Mouse (Mus musculus) layer of hippocampus, adult 18-20 months (tissue): ENCODE measurements around the gene Slc22a14. TPM values are rescaled to one million over a fixed set of nuclear protein-coding genes. Genes with fewer than 3 reads are reported as not detected.
"Not testable (repeated sequence)": the region's sequence is repeated elsewhere in the genome, so short reads cannot be mapped to it uniquely, and the experiment has no call there.

ENCODE experiments used
- DNase-seq, 2 experiments: peaks; one replicate each; pipeline ENCODE4 v3.0.0; 2022; ENCODE audit warnings: low spot score in 2 of 2
- total RNA-seq, 2 experiments: library from RNA; stranded (reverse); gene quantifications; 2 replicates each; pipeline ENCODE4 v1.2.3; 2021

Slc22a14 gene
- total RNA-seq, 2 experiments from 2014 or later = not detected

DNA sequence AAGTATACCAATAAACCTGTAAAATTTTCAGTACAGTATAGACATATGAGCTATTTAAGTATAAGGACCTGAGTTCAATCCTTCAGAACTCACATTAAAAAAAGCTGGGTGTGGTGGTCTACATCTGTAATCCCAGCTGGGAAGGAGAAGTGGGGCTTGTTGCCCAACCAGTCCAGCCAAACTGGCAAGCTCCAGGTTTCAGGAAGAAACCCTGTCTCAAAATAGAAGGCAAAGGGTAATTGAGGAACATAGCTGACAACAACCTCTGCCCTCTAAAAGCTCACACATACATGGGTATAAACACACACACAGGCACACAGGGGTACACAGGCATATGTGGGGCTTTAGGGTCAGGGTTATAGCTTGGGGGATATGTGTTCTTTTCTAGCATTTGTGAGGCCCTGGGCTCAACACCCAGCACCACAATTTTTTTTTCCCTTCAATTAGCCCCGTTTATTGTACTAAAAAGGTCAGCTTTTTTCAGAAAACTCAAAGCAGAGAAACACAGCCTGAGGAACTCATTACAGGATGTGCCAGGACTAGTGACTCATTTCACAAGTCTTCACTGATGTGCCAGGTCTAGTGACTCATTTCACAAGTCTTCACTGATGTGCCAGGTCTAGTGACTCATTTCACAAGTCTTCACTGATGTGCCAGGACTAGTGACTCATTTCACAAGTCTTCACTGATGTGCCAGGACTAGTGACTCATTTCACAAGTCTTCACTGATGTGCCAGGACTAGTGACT, 99.8 kb downstream of the Slc22a14 start:
- not testable (repeated sequence) for DNase-seq

GRCm38 (mm10) chr9:119263067-119263466, 102.3 kb downstream of the Slc22a14 start:
- DNase-seq = no peak

- no peak for DNase-seq
These were observed 104.5 kb downstream of the Slc22a14 start for GRCm38 (mm10) chr9:119260825-119261224.

DNA sequence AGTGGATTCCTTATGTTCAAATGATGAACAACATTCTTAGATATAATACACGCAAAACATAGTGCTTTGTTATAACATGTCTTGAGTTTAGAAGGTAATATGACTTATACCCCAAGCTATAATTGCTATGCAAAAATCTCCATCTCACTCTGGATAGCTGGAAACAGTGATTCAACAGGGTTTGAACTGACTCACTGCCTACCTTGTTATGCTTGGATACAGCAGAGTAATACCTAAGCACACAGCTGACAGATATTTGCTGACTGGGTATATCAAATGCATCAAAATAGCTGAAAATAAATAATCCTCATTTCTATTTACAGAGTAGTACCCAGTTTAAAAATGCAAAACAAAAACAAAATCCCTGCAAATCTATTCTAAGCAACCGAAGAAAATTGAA, 106.6 kb downstream of the Slc22a14 start:
- DNase-seq = no peak

- no peak for DNase-seq
These were observed 107.2 kb downstream of the Slc22a14 start for GRCm38 (mm10) chr9:119258128-119258527.

GRCm38 (mm10) chr9:119256161-119256560, 109.2 kb downstream of the Slc22a14 start:
- no peak for DNase-seq

- no peak for DNase-seq
These were observed 110.3 kb downstream of the Slc22a14 start for GRCm38 (mm10) chr9:119255096-119255495.

DNA sequence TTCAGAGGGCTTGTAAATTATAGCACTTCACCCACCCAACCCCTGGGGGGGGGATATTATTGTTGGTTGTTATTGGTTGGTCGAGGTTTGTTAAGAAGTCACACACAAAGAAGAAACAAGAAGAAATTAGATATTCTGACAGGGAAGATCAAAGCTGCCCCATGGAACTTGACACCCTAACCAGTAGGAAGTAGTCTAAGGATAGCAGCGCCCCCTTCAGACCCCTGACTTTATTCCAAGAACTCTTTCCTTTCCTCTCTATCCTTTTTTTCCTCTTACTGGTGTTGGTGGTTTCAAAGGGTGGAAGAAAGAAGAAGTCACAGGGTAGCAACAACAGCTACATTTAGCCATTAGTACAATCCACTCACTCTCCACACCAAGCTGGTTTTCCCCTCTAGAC, 111.2 kb downstream of the Slc22a14 start:
- no peak for DNase-seq

DNA sequence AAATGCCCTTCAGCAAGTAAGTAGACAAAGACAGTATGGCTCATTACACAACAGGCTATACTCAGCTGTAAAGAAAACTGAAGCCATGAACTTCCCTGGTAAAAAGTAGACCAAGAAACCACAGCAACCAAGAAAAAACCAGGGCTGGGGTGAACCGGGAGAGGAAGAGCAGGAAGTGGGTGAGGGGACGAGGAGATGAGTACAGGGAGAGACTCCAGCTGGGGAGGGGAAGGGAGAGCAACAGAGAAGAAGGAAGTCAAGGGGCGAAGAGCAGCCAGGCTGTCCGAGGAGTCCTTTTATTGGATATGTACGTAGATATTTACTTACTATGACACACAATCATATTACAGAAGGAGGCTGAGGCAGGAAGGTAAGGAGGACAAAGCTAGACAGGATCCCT, 117.4 kb downstream of the Slc22a14 start:
- DNase-seq = no peak

GRCm38 (mm10) chr9:119246826-119247225, 118.5 kb downstream of the Slc22a14 start:
- no peak for DNase-seq

DNA sequence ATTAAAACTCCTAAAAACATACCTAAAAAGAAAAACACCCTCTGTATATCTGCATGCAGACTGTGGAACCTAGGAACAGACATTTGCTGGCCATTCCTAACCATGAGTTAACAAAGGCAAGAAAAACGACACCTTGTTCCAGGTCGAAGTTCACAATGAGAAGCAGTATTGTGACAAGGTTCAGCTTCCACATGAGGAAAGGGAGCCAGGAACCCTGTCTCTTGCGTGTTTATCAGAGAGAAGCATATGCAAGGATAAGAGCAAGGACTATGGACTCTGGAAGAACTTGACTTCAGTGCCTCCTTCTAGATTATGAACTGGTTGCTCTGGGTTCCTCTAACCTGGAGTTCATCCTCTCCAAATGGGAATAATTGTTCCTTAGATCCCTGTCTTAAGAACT, 121.4 kb downstream of the Slc22a14 start:
- DNase-seq = no peak

DNA sequence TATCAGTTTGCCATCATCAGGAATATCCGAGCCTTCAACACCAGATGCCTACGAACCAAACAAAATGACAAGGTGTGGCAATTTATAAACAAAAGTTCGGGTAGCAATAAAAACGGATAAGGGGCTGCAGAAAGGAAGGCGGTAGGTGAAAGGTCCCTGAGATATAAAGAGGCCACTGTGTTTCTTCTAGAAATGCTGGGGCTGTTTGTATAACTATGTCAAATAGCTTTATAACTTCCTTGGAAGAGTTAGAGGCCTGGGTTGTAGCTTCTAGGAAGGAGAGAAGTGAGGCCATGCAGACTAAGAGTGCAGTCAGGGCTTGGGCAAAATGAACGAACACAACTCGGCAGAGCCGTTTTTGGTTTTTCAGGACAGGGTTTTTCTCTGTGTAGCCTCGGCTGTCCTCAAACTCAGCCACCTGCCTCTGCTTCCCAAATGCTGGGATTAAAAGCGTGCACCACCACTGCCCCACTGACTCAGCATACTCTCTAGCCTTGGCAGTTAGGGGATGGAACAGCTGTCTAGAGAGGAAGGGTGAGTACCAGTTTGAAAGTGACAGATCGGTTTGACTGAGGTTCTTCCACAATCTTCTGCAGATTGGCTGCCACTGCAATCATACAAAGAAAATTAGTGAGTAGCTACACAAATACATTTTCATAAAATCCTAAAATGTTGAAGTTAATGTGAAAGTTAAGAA, 124.0 kb downstream of the Slc22a14 start:
- DNase-seq = no peak

DNA sequence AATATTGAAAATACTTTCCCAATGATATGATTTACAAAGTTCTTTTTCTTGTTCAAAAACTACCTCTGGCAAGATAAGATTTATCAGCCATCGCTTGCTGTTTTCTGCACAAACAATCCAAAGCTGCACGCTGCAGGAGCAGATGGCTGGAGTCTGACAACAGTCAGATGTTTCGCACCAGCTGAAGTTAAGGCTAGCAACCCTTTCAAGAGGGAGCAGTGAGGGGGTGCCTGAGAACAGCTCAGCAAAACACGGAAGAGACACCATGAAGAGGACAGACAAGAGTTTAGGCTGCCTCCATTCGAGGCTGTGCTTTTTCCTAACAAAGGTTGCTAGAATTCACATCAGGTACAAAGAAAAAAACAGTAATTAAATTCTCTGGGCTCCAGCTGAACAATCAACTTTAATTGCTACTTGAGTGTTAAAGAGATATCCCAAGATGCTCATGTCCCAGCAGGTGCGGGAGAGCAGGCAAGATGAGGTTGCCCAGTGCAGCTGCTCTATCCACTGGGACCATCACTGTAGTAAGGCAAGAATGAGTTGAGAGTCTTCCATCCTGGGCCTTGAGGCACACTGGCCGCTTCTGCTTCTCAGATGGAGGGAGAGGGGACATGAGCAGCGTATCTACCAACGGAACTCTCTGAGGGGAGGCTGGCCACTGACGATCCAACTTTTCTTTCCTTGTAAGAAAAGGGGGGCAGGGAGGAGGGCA, 124.9 kb downstream of the Slc22a14 start:
- peak; percentile 28 to 57 for DNase-seq

DNA sequence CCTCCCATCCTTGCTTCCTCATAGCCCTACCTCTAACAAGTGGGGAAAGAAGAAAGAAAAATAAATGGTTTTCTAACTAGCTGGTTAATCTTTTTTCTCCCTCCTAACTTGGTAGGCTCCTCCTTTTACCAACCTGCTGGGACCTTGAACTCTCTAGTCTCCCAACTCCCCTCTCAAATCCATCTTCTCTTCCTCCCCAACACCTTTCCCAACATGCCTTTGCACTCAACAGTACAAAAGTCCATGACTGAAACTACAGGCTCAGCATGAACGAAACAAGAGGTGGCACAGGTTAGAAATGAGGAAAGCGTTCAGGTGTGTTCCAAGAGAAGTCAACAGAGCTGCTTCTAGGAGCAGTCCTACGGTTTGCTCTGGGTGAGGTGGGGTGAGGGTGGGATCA, 126.1 kb downstream of the Slc22a14 start:
- no peak for DNase-seq

DNA sequence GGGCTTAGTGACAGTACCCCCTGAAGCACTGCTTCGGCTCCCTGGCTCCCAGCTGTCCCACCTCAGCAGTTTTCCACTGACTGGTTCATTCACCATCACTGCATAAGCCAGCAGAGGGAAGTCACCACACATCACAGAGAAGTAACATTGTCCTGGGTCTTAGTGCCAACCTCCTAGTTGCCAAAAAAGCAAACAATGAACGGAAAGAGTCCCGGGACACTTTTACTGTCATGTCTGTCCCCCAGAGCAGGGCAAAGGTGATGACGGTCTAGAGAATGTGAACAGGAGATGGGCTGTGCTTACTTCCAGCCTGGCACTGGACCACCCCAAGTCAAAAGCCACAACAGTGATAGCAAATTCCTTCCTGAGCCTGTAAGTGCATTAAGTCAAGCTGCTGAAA, 126.6 kb downstream of the Slc22a14 start:
- DNase-seq = no peak

GRCm38 (mm10) chr9:119231552-119231951, 133.8 kb downstream of the Slc22a14 start:
- no peak for DNase-seq

GRCm38 (mm10) chr9:119230829-119231228, 134.5 kb downstream of the Slc22a14 start:
- no peak for DNase-seq

DNA sequence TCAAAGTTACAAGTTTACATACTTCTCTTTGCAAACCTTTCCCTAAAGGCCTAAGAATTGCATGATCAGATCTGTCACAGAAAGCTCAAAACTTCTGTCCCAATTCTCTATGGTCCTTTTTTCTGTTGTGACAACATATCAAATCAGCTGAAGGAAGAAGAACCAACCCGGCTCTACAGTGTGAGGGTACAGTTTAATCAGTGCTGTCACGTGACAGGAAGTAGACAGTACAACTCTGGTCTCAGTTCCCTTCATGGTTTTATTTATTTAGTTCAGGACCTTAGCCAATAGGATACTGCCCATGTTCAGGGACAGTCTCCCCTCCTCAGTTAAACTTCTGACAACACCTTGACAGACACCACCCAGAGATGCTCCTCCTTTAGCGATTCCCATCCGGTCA, 145.1 kb downstream of the Slc22a14 start:
- no peak for DNase-seq

DNA sequence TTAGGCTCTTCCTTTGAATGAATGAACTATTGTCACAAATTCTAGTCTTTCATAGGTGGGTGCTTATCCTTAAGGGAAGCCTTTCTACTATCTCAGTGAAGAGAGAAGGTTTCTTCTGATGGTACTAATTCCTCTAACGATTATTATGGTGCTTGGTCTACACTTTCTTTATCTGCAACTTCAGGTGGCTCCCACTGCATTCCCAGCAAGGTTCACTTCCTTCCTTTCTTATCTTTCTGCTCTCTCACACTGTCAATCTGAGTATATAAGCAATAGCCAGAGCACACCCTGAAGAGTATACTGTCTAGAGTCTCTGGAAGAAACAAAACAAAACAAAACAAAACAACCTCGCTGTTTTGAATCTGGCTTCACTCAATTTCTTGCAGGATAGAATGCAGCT, 145.7 kb downstream of the Slc22a14 start:
- no peak for DNase-seq

DNA sequence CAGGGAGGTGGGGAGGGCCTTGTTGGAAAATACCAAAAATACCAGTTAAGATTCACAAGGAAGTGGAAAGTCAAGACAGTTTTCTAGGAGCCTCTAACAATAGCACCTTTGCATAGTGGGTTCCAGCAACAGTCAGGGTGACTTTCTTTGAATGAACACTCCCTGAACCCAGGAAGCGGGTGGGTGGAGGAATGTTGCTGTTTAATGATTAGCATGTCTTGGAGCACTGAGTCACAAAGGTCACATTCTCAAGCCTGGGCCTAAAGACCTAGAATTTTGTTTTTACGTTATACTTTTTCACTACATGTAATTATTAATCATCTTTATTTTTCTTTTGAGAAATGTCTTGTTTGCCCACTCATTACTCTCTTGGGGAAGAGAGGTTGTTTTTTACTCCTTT, 150.0 kb downstream of the Slc22a14 start:
- not testable (repeated sequence) for DNase-seq

DNA sequence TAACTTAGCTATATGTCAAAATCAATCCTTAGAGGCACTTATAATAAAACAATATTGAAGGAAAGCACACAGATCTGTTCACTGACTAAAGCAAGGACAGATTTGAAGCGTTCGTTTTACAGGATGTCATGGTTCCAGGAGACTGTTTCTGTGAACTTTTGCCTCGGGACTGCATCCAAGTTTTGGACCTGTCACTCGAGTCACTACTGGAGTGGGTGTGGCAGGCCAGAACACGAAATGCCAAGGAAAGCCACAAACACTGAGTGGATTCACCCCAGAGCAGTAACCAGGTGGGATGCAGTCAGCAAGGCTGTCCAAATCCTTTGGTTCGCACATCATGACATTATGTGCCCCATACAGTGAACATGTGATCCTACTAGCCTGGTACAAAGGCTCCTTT, 150.8 kb downstream of the Slc22a14 start:
- DNase-seq = no peak

- no peak for DNase-seq
These were observed 152.4 kb downstream of the Slc22a14 start for GRCm38 (mm10) chr9:119212996-119213395.
